Mouse (Mus musculus) megakaryocyte progenitor cell, adult 5-6 weeks (primary cell): Measurements from ENCODE around the gene Gm20696. TPM values are rescaled to one million over a fixed set of nuclear protein-coding genes. Genes with fewer than 3 reads are reported as not detected.

Source experiments
- ATAC-seq: replicated peaks from 2 replicates; pipeline ENCODE4 v1.8.0; 2016; ENCODE audit warnings: mild to moderate bottlenecking, moderate TSS enrichment, inconsistent platforms; ENCODE audit not compliant: poor library complexity
- total RNA-seq, 2 experiments: library from RNA; stranded (forward) in 1 of 2; stranded (reverse) in 1 of 2; fragments of 157-497, 149-512 nt in 1 of 2; fragments of 200-1000 nt in 1 of 2; gene quantifications; 2 replicates each; pipeline versions ENCODE4 v1.2.3 to v1.2.4; 2015 to 2017

Gm20696 gene
- total RNA-seq, 2 experiments from 2014 or later, result 2.7 to 11.8 TPM

DNA sequence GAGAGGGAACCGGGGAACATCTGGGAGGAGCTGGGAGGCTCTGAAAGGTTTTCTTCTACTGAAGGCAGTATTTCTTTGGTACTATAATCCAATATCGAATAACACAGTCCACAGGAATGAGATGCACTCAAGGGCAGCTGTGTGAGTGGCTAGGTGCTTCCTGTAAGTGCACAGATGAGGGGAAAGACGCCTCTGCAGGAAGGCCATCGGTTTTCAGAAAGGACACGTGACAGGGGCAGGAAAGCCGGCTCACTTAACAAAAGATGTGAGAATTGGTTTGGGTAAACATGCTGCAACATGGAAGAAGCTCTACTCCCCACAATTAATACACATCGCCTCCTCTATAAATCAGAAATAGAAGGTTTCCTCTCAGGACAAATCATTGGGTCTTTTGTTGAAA is 40.8 kb downstream of the Gm20696 start:
- peak; percentile 23; the same call in 1 of the 2 replicates for ATAC-seq

DNA sequence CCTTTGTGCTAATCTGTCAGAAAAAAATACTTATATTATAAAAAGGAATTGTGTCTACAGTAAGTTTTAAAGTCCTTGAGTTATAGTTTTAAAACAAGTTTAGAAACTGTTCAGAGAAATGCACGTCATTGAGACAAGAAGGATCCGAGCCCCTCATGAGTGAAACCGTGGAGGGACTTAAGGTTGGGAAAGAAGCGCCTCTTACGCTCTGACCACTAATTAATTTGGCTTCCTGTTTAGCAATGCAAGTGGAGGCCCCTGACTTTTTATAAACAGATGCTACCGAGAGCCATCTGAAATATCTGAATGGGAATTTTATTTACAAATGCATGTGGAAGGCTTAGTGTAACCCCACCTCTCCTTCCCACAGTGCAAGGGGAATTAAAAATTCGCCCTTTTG is 41.3 kb downstream of the Gm20696 start:
- ATAC-seq, result peak; percentile 80

DNA sequence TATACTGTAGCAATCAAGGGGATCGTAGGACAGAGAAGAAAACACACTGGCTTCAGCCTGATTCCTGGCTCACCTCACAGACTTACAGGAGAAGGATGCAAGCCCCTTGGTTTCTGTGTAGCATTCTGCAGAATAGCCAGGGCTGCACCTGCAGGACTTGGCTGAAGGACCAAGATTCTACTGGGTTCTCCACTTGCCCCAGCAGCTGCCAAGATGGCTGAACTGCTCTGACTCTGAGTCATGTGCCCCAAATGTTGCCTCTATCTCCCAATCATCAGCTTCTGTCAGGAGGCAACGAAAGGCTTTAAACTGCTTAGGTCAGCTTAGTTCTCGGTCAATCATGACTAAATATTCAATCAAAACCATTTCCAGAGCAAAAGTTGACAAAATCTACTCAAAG is 42.1 kb downstream of the Gm20696 start:
- no peak for ATAC-seq

DNA sequence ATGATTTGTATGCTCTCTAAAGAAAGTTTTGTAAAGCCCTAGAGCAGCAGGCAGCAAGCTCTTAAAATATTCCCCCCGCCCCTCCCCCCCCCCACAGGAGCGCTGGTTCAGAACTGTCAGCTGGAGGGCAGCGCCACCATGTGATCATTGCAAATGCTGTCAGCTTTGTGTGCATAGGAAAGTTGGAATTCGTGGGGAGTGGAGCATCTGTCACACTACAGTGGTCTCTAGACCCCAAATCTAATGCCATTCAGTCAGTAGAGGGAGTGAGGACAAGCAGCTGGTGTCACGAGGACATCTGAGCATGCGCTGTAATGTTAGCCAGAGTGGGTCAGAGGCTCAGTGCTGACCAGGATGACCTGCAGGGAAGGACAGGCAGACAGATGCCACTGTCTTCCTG is 43.0 kb downstream of the Gm20696 start:
- no peak for ATAC-seq

DNA sequence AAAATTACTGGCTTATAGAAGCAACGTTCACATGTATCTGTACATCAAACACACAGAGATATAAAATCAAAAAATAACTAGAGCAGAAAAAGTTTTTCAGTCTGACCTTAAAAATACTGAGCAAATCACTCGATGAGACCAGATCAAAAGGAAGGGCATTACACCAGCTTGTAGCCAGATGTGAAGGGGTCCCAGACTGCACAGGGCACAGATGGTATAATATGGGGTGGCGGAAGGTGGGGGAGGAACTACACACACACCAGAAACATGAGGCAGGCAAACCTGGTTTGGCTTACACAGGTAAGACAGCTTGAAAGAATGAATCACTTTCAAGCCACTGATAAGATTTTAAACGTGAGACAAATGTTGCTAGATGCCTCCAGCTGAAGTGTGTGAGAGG is 45.4 kb downstream of the Gm20696 start:
- no peak for ATAC-seq

DNA sequence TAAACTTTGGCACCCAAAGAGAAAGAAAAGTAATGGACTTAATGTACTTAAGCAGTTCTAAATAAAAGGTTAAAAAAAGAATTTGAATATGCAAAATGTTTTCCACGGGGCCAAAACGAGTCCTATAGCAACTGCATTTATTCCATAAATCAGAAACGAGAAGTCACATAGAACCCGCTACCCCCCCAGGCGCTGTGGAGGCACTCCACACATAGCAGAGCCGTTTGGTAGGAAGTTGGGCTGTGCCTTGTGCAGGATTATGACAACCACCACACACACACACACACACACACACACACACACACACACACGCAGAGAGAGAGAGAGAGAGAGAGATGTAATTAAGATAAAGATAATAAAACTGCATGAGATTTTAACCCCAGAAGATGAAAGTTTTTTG is 46.1 kb downstream of the Gm20696 start:
- ATAC-seq, result peak; percentile 73

DNA sequence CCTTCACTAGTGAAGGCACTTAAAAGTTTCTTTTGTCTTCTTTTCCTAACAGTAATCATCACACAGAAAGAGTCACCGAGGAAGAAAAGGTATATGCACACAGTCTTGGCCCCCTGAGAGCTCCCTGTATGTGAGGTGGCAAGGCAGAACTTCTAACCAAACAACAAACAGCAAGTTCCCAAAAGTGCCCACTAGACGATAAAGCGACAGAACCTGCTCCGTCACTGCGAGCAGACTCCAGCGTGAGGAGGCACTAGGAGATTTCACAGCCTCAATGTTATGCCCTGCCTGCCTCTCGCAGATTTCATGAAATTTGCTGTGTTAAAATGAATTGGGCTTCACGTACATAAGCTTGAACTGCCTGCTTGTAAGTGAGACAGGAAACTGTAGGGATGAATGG is 46.6 kb downstream of the Gm20696 start:
- ATAC-seq, result peak; percentile 64

DNA sequence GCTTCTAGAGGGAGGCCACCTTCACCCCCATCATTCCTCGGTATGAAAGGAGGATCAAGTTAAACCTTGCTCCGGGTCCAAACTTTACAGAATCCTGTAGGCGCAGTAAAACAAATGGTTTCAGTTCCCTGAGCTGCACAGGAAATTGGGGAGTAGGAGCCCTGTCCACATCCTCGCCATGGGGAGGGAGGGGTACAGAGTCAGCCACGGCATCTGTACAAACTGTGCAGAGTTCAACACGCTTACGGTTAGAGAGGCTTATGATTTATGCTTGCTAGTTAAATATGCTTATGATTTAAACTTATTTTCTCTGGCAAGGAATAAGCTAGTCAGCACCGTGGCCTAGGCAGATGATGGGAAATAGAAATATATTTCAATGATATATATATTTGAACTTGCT is 47.1 kb downstream of the Gm20696 start:
- peak; percentile 73 for ATAC-seq

DNA sequence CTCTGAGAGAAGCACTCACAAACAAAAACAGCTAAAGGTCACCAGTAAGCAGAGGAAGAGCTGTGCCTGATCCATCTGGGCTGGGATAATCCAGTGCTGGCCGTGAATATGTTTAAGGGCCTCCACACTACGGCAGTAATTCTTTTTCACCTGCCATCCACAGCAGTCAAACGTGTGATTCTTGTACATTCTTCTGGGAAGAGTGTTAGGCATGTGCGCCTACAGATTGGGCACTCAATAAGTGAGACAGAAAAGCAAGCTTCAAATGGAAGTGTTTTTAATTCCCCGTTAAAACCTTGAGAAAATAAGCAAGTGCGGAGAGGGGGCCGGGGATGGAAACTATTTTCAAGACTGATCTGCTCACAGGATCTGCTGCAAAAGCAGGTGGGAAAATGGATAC is 48.7 kb downstream of the Gm20696 start:
- no peak for ATAC-seq

DNA sequence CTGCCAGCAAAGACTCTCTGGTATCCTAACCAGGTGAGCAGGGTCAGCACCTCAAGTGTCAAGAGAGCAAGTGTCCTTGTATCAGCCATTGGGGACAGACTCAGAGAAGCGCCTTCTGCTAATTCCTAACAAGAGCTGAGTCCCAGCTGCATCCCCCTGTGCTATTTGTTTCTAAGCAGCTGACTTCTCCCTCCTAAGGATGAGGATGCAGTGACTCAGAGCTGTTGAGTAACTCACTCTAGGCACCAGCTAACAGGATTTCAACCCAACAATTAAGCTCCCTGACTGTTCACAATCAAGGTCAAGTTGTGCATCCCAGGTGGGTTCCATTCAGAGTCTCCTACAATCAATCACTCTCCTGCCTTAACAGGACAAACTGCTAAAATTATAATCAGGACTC is 49.2 kb downstream of the Gm20696 start:
- ATAC-seq, result peak; percentile 42

DNA sequence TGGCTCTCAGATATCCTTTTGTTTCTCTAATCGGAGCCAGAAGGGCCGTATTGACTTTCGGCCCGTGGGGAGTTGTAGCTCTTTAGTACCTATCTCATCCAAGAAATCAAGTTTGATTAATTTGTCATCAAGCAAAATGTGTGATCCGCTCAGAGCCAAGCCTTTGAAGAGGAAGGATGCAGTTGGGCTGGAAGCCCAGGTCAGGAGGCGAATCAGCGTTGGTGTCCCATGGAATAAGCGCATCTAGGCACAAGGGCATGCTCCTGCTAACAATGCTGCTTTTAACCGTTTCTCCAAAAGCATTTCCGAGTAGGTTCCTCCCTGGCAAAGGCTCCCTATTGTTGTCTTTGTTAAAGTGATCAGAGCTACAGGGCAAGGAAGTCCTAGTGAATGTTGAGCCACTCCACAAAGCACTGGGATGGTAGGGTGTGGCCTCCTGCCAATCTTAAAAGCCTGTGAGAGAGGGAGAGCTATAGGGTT is 51.3 kb downstream of the Gm20696 start:
- ATAC-seq, result no peak

DNA sequence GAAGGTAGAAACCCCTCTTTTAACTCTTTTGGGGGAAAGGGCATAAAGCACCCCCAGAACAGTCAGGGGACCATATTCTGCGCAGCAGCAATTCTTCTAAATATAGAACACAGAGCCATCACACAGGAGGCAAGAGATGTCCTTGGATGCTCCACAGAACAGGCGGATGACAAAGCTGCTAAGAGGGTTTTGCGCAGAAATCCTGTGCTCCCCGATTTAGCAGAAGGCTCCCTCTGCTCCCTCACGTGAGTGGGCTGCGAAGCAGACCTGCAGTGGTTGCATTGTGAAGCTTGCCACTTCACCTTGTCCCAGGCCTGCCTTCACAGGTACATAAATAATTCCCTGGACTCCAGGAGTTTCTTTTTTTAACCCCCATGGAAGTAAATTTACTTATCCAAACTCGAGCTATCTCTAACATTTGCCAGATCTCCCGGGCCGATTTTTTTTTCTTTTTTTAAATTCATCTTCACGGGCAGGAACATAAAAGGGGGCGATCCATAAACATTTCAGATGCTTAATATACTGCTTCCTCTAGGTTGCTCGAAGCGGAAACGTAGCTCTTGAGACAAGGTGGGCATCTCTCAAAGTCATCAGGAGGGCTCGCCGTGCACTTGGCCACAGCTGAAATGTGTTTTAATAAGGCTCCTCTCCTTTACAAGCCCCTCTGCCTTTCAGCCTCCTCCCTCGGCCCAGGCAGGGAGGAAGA is 51.9 kb downstream of the Gm20696 start:
- ATAC-seq, result no peak

DNA sequence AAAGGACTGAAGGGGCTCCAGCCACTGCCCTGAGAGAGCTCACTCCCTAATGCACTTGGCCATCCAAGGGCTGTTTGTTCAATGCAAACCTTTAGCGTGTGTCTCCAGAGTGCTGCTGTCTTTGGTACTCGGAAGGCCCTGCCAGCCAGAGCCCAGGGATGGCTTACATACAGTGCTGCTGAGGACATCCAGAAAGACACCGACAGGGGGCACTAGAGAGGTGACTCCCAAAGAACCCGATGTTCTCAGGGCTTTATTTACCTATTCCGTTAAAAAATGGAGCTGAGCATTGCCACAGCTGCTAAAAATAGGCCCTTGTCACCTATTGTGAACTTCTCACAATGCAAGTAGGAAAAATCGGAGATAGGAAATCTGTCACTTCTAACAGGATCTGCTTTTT is 54.7 kb downstream of the Gm20696 start:
- ATAC-seq, result no peak

DNA sequence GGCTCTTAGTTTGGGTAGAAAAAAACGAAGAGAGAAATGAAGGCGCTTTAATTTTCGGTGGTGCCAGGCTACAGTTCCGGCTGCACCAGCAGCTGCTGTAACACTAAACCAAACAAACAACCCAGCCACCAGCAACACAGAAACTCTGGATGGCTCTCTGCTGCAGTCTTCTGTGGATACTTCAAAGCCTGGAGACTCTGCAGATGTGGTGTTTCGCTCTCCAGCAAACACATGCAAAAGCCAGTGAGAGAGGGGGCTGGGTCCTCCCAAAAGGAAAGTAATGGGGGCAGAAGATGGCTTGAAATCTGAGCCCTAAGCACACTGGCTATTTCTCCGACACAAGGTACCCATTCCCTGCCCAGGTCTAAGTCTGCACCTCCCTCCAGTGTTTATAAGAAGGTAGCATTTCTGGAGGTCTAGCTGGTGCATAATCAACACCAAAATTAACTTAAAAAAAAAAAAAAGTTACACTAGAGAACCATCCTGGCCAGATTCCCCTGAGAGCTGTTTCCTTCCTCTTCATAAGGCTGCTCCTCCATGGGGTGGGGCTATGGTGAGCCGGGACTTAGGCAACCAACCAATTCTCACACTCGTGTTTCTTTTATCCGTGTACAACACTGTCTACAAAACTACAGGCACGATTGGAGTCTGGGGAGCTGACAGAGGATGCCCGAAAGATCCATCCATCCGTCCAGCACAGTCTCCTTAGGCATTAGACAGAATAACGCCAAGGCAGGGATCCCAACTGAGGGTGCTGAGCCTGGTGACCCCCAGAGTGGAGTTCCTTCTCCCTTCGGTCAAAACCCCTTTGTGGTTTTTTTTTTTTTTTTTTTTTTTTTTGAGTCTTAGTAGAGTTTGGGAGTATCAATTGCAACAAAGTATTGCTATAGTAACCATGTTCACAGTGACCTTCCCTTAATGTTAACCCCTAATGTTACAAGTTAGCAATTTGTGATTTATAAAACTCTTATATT is 55.9 kb downstream of the Gm20696 start:
- peak; percentile 85 for ATAC-seq

DNA sequence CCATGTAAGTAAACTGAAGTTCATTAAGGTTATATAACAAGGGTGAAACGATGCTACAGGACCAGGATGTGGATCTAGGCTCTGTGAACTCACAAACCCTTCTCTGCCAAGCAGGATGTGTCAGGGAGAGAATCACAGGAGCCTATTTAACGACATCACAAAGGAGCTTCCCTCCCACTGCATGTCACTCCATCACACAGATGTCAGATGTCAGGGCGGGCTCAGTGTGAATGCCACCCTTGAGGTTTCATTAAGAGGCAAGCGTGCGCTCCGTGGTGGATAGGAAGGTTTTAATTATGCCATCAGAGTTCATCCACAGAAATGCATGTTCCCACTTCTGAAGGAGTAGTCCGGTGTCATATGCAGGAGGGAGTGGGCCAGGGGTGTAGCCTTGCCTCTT is 60.5 kb downstream of the Gm20696 start:
- ATAC-seq, result no peak

DNA sequence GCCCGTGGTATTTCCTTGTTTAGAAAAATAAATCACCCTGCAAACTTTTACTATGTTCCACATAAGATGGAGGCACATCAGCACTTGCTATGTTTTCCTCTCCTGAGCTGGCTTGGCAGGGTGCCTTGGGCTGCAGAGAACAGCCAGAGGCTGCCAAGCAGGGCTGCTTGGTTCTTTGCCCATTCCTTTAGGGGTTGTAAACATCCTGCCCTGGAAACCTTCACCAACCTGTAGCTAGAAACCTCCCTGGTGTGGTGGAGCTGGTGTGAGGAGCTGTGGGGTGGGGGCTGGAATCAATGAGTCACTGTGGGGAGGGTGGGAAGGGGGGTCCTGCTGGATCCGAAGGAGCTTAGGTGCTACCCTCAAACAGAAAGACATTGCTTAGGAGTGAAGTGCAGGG is 61.8 kb downstream of the Gm20696 start:
- no peak for ATAC-seq

DNA sequence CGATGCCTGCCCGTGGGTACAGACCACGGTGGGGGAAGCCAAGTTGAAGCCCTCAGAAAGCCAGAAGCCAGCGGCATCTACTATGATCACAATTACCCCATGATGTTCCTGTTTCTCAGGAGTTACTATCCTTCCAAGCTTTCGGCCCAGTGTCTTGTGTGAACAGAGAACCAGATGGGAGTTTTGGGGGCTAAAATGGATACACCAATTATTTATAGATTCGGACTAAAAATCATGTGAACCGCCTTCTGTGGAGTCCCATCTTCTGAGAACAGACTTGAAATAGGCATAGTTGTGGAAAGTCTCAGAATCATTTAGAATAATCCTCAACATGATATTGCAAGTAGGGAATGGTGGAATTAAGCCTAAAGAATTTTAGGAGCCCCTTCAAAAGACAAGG is 64.2 kb downstream of the Gm20696 start:
- ATAC-seq, result no peak

DNA sequence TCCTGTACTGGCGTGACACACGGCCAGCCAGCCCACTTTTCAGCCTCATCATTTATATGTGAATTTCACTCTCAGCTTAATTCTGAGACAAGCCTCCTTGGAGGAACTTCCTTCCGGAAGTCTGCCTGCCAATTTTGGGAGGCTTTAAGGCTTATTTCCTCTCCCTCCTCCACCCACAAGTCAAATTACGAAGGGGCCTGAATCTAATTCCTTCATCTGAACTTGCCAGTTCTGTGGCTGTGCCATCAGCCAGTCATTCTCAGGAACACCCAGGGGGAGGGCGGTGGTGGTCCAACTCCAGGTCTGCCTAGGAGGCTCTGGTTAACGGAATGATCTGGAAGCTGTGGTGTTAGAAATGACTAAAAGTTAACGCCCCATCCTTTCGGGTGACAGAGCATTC is 65.7 kb downstream of the Gm20696 start:
- no peak for ATAC-seq

DNA sequence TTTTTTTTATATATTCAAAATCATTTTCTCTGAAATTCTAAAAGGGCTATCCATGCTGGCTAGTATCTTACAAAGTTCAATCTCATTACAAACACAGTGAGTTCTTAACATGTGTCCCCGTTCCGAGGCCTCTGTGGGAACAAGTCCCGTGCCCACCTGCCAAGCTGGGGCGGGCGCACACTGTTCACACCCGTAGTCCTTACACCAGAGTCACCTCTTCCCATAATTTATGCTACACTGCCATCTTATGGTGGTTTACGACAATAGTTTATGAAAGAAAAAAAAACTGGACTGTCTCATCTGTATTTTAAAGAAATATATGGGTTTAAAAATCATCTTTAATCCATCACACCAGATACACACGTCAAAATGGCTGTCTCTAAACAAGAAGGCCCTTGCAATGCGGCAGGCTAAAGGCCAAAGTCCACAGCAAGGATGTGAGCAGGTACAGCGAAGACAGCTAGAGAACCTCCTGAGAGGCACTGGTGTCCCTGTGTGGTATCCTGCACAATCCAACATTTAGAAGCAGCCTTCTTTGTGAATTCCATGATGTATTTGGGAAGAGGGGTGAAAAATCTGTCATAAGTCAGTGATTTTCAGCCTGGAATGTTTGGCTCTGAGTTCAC is 66.3 kb downstream of the Gm20696 start:
- ATAC-seq, result peak; percentile 95

DNA sequence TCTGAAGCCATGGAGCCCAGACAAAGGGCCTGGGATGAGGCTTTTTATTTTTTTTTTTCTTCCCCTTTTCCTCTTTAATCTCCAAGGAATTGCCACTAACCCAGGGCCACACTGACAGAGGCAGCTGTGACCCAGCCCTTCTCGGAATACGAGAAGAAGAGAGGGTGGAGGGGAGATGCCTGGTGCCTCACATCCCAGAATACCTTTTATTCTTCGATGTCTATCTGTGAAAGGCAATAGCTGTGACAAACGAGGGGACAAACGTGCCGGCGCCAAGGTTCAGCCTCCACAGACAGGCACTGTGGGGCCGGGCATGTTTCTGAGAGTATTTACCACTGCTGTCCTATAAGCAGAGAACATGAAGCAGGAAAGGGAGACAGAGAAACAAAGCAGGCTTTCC is 66.9 kb downstream of the Gm20696 start:
- ATAC-seq, result no peak

DNA sequence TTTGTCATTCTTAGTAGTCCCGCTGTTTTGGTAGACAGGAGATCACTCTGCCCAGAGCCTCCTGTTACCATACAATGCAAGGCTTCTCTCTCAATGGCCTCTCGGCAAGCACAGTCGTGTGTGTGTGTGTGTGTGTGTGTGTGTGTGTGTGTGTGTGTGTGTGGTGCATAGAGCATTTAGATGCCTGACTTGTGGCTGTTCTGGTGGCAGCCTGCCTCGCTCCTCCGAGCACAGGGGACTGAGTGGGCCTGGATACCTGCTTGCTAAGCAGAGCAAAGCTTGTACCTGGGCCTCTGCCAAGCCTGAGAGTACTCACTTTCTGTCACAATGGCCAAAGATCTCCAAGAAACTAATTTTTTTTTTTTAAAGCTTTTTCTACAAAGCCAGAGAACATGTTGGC is 67.4 kb downstream of the Gm20696 start:
- no peak for ATAC-seq

DNA sequence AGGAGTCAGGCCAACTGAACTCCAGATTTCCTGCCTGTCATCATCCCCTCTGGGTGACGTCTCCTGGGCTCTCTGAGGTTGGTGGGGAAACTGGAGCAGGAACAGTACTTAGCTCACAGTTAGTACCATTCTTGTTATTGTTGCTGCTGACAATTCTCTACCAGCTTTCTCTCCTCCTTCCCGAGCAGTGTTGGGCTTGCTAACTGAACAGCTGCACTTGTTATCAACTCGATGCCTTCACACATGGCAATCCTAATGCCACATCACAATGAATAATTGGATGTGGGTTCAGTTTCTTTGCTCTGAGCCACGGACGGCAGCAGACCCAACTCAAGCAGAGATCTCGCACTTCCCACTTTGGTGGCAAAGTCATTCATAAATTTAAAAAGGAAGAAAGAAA is 89.6 kb downstream of the Gm20696 start:
- ATAC-seq, result no peak
